Mouse (Mus musculus) liver, embryonic 13.5 days (tissue): ENCODE results near the gene Fam110c. TPM values are rescaled to one million over a fixed set of nuclear protein-coding genes. Genes with fewer than 3 reads are reported as not detected.

ENCODE experiments used
- ATAC-seq: fragments of 200-750 bp; cut with Nextera tagmentation; 2 replicates; pipeline ENCODE4 v1.8.0; 2017; ENCODE audit warnings: low read depth, mild to moderate bottlenecking, moderate number of reproducible peaks, moderate library complexity
- DNase-seq: peaks from one replicate; pipeline ENCODE4 v3.0.0; 2022
- H3K27ac ChIP-seq: fragments of 300-500 bp; sonication (generic); 2 replicates; pipeline ENCODE4 v1.5.1; 2015; ENCODE audit warnings: moderate library complexity, mild to moderate bottlenecking, inconsistent platforms
- H3K27me3 ChIP-seq: fragments of 300-500 bp; sonication (generic); 2 replicates; pipeline ENCODE4 v1.6.1; 2015; ENCODE audit warnings: mild to moderate bottlenecking, inconsistent platforms
- H3K36me3 ChIP-seq: fragments of 300-500 bp; sonication (generic); 2 replicates; pipeline ENCODE4 v1.6.1; 2015; ENCODE audit warnings: mild to moderate bottlenecking, inconsistent platforms
- H3K4me1 ChIP-seq: fragments of 300-500 bp; sonication (generic); replicated peaks from 2 replicates; pipeline ENCODE4 v1.6.1; 2015; ENCODE audit warnings: inconsistent platforms
- H3K4me2 ChIP-seq: fragments of 300-500 bp; sonication (generic); 2 replicates; pipeline ENCODE4 v1.6.1; 2015; ENCODE audit warnings: inconsistent platforms, mild to moderate bottlenecking, moderate library complexity
- H3K4me3 ChIP-seq: fragments of 300-500 bp; sonication (generic); replicated peaks from 2 replicates; pipeline ENCODE4 v1.5.1; 2015; ENCODE audit warnings: mild to moderate bottlenecking, inconsistent platforms
- H3K9ac ChIP-seq: fragments of 300-500 bp; sonication (generic); 2 replicates; pipeline ENCODE4 v1.6.1; 2015; ENCODE audit warnings: mild to moderate bottlenecking, inconsistent platforms
- H3K9me3 ChIP-seq: fragments of 300-500 bp; sonication (generic); replicated peaks from 2 replicates; pipeline ENCODE4 v1.6.1; 2016; ENCODE audit warnings: inconsistent platforms
- WGBS: fragments of 180-500 bp; shearing (Covaris S2); methylation state at CpG from one replicate; pipeline ENCODE4 v1.1.7; 2015; ENCODE audit not compliant: insufficient replicate concordance; 5-methylcytosine and 5-hydroxymethylcytosine counted together
- polyA plus RNA-seq: library from polyadenylated mRNA; unstranded; fragments of >200 nt; fragmentation: Nextera tagmentation; extraction: Ambion mirVana; gene quantifications from 2 replicates; pipeline ENCODE4 v1.2.1, GENCODE M21; 2015

Fam110c gene
- polyA plus RNA-seq, 1 experiment from 2014 or later, result 1.5 TPM

- WGBS, result 12% methylated on average over 8 of the region's 8 CpGs
- ATAC-seq (no peak), DNase-seq (peak; percentile 10)
- no peaks in the 10 kb centered on the region for H3K4me1 ChIP-seq
- no peak overlapping the region for H3K4me3 ChIP-seq
- H3K9me3 ChIP-seq, result no peaks in the 10 kb centered on the region
- no peak overlapping the region for H3K9ac ChIP-seq
- H3K36me3 ChIP-seq, result no peaks in the 10 kb centered on the region
- no peak overlapping the region for H3K4me2 ChIP-seq
- no peak overlapping the region for H3K27ac ChIP-seq
- H3K27me3 ChIP-seq, result no peaks in the 10 kb centered on the region
These were observed 42.4 kb downstream of the Fam110c start for GRCm38 (mm10) chr12:31116005-31116466.

DNA sequence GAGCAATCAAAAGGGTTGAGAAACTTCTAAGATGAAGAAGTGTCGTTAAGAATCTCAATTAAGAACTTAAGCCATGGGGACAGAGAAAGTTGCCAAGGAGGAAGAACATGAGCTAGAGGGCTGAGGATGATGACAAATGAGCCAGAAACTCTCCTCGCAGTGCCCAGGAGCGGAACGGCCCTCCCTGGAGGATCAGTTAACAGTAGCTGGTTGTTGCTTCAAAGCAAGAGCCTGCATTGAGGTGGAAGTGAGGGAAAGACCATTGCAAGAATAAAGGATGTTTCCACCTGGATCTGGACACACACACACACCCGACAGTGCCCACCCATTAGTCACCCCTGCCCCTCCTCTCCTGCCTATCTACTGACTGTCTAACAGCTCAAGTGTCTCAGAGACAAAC, 46.9 kb downstream of the Fam110c start:
- no peak overlapping the region for H3K9ac ChIP-seq
- no peaks in the 10 kb centered on the region for H3K4me1 ChIP-seq
- H3K4me2 ChIP-seq, result no peak overlapping the region
- no peaks in the 10 kb centered on the region for H3K36me3 ChIP-seq
- DNase-seq (no peak), ATAC-seq (no peak)
- 73% methylated on average over 5 of the region's 5 CpGs for WGBS
- H3K27ac ChIP-seq, result no peak overlapping the region
- H3K9me3 ChIP-seq, result no peaks in the 10 kb centered on the region
- H3K4me3 ChIP-seq, result no peak overlapping the region
- H3K27me3 ChIP-seq, result no peaks in the 10 kb centered on the region

DNA sequence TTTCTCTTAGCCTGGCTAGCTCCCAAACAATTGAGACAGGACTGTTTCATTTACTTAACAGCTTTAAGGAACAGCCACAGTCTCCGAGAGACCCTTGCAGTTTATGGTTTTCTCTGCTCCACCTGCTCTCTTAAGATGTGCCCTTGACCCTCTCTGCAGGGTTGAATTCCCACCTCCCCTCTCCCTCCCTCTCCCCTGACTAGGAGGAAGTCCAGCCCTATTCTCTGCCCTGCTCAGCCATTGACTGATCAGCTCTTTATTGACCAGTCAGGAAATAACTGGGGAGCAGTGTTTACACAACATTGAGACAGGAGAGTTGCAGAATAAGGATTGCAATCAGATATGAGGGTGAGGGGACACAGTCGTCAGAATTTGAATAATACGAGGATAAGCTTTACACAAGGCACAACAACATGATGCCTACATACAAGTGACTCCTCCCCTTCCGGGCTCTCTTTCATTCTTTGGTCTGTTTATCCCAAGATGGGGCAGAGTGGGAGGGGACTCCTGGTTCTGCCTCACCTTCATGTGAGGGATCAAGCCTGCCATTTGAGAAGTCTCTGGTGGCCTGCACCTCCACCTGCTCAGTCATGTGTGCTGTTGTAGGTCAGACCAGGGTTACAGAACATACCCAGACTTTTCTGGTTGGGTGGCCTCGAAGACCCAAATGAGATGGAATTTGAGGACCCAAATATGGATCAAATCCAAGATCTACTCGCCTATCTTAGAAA, 49.4 kb downstream of the Fam110c start:
- Histone ChIP-seq H3K9me3 (no peaks in the 10 kb centered on the region), H3K27ac (no peak overlapping the region), H3K4me2 (no peak overlapping the region), H3K4me1 (no peaks in the 10 kb centered on the region), H3K27me3 (no peaks in the 10 kb centered on the region), H3K9ac (no peak overlapping the region), H3K36me3 (no peaks in the 10 kb centered on the region), H3K4me3 (no peak overlapping the region)
- WGBS, result 46% methylated on average over 6 of the region's 6 CpGs
- DNase-seq (no peak), ATAC-seq (no peak)

DNA sequence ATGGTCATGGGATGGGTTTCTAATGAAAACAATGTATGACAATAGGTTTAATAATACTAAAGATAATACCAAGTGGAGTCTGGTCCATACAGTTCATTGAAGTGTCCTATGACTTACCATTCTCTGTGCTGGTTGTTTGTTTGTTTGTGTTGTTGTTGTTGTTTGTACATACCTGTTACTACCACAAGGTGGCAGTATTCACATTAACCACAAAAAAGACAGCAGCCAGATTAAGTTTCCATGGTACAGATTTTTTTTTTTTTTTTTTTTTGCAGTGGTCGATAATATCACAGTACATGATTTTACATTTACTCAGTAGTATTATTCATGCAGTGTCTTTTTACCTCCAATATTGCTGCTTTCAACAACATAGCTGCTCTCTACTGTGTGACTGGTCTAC, 52.4 kb downstream of the Fam110c start:
- Histone ChIP-seq H3K9me3 (no peaks in the 10 kb centered on the region), H3K4me3 (no peak overlapping the region), H3K9ac (no peak overlapping the region), H3K27ac (no peak overlapping the region), H3K4me1 (no peaks in the 10 kb centered on the region), H3K36me3 (no peaks in the 10 kb centered on the region), H3K4me2 (no peak overlapping the region), H3K27me3 (no peaks in the 10 kb centered on the region)
- ATAC-seq, result no peak
- DNase-seq, result no peak
- 7% methylated on average over 1 of the region's 1 CpGs for WGBS

DNA sequence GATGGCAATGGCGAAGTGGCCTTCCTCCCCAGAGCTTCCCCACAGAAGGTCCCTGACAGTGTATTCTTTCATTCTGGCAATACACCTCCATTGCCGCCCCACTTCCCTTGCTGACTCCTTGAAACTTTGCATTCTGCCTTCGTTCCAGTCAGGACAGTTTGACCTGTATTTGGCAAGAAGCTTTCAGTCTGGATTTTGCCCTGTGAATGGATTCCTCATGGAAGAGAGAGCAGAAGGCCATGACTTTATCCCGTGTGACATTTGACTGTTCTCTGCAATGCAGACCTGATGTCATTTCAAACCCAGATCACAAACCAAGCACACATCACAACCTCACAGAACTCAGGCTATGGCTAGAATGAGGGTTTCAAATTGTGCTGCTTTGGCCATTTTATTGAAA, 55.9 kb downstream of the Fam110c start:
- Histone ChIP-seq H3K4me3 (no peak overlapping the region), H3K9me3 (no peaks in the 10 kb centered on the region), H3K4me1 (no peaks in the 10 kb centered on the region), H3K9ac (no peak overlapping the region), H3K27ac (no peak overlapping the region), H3K27me3 (no peaks in the 10 kb centered on the region), H3K4me2 (no peak overlapping the region), H3K36me3 (no peaks in the 10 kb centered on the region)
- WGBS, result 68% methylated on average over 4 of the region's 4 CpGs
- no peak for ATAC-seq
- DNase-seq, result no peak

Other genes with a start within 250 kb of the Fam110c start
- 0.09 TPM in 1 of 2 replicates, not detected in the other for gene Alkal2, start 189.5 kb upstream of the Fam110c start, polyA plus RNA-seq
- 351 and 380 TPM in 2 replicates for gene Acp1, start 162.3 kb upstream of the Fam110c start, polyA plus RNA-seq
- 33.6 and 41.1 TPM in 2 replicates for gene Sh3yl1, start 162.2 kb upstream of the Fam110c start, polyA plus RNA-seq
- not detected in 2 replicates for gene Gm6993, start 166.9 kb downstream of the Fam110c start, polyA plus RNA-seq
- gene Lamb1, start 191.4 kb downstream of the Fam110c start, polyA plus RNA-seq, result 3.7 and 4.3 TPM in 2 replicates